Mouse (Mus musculus) cerebellum, postnatal 14 days (tissue): ENCODE results near the gene Svs1.

ENCODE experiments used
- DNase-seq, 2 experiments: peaks; one replicate each; pipeline ENCODE4 v3.0.0; 2021; ENCODE audit warnings: mixed read lengths in 2 of 2

The Svs1 gene

DNA sequence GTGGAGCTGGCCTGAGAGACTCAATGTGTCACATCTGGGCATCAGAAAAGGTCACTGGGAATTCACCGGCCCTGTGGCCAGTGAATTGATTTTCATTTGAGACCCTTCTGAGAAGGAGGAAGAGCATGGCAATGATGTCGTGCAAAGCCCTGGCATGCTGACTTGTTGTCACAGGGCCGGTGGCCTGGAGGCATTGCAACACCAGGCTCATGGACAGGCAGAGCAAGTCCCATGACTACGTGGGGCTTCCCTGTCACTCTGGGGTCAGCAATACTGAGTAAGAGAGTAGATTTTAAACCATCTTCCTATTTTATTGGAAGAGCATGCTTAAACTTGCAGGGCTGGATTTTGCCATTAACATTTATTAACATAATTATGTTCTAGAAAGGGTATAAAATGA, 26.4 kb downstream of the Svs1 start:
- DNase-seq, result no peak

DNA sequence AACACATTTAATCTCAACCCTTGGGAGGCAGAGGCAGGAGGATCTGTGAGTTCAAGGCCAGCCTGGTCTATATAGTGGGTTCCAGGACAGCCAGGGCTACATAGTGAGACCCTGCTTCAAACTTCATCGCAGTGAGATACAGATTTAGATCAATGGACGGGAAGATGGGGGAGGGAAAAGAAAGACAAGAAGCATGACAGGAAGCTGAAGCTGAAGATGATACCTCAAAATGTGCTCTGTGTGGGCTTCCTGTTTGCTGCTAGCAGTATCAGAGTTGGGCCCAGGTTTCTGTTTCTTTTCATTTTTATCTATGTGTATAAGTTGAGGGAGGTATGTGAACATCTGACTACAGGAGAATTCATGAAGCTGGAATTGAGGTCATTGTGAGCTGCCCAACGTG, 26.8 kb downstream of the Svs1 start:
- no peak for DNase-seq

DNA sequence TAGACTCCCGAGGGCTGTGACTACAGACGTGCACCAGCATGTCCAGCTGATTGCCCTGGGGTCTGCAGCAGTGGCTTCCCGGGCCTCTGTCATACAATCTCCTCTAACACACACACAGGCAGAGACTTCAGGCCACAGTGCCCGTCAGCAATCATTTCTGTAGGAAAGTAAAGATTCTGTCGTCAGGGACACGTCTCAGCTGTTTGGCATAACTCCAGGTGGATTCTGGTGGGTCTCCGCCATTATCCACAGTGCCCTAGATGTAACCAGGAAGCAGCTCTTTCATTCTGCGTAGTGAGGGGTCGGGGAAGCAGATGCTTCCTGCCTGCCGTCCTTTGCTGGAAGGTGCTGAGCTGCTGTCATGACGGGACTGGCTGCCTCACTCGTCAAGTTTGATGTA, 30.5 kb downstream of the Svs1 start:
- no peak for DNase-seq

DNA sequence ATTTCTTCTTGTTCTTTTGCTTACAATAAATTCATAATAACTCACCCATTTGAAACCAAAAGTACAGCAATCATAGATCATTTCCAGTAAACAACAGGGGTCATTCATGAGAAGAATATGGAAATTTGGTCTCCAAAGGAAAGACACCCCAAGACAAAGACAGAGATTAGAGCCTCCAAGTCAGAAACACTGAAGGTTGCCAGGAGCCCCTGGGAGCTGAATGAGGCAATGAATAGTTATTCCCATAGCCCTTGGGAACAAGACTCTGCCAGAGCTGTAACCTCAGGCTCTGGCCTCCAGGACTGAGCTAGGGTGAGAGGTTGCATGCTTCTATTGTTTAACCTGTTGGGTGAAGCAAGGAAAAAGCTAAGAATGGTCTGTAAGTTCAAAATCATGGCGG, 32.7 kb downstream of the Svs1 start:
- DNase-seq, result no peak

DNA sequence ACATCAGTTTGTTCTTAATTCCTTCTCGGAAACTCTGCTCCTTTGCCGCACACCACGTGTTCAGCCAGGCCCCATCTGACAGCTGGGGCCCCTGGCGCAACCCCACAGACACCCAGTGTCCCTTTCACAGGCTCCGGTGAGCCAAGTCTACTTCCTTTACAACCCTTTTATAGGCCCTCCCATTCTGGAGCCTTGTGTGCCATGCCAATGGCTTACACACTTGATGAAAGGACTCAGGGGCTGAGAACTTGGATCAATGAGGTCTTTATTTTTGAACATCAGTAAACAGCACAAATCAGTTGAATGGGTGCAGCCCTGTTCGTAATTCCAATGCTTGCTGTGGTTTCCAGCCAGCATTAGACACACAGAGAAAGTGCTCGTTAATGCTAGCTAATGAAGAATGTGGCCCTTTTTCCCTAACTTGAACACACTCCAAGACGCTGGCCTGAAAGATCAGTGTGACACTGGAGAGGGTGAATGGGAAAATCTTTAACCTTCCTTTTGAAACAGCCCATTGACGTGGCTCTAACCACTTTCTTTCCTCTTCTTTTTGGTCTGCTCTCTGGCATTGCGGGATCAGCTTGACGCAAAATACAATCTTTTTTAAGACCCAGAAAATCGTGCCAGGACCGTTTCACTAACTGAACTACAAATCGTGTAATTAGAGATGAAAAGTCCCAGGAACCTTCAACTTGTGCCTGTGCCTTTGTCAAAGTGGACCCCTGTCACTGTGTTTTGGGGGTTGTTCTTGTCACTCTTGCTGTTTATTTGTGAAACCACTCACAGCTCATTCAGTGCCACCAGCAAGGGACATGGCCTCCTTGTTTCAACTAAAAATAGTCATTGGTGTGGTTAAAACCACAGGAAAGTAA, 34.7 kb downstream of the Svs1 start:
- peak in 1 of 2 experiments; percentile 6 for DNase-seq

DNA sequence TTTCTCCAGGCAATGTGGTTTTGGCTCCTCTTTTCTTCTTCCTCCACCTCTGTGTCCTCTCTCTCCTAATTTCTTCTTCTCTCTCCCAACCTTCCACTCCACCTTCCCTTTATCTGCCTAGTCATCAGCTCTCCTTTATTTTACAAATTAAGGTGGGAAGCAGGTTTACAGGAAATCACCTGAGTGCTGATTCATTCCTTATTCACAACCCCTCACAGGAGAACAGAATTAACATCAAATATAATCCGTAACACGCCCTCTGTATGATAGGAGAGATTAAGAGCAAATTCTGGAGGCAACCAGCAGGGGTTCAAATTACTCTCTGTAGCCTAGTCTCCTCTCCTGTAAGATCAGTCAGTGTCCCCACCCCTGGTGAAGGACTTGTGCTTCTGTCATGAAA, 35.7 kb downstream of the Svs1 start:
- no peak for DNase-seq

DNA sequence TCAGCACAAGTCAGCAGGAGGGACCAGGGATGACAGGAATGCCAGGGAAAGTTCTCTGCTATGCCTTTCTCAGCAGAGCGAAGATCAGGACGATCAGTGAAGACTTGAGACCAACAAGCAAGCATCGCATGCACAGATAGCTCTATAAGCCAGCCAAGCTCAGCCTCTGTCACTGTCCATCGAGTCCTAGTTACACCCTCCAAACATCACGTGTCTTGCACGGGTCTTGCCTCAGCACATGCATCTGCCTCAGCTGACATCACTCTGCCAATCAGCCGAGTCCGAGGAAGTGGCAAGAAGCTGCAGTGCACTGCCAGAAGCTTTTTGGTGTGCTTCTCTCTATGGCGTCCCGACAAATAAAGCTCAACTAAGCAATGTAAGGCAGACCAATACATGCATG, 36.7 kb downstream of the Svs1 start:
- DNase-seq, result no peak

DNA sequence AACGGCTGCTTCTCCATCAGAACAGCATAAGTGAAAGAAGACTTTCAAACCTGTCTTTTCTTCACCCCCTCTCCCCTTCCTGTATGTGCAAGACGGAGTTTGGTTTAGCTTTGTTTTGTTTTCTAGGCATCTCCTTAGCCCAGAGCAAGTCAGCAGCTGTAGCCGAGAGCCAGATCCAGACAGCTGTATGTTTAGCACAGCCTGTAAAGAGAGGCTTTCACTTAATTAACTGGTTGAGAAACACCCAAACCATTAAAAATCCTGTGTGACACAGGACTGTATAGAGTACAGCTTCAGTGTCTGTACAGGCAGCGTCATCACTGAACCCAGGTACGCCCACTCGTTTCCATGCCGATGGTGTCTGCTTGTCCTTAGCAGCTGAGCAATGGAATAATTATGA, 38.6 kb downstream of the Svs1 start:
- DNase-seq, result no peak

DNA sequence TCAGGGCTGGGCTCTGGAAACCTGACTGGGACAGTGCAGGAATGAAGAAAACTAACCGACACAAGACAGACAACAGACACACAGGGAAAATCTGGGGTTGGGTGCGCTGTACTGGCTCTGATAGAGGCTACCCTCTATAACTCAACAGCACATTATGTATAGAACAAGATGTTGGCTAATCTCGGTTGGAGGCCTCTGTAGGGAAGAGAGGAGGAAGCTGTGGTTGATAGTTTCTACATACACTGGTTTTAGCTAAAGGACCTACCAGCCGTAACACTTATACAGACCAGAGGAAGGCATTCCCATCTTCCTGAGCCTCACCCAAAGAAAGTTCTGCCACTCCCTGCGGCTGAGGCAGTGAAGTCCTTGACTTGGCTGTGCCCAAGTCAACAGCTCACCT, 39.8 kb downstream of the Svs1 start:
- DNase-seq, result no peak

DNA sequence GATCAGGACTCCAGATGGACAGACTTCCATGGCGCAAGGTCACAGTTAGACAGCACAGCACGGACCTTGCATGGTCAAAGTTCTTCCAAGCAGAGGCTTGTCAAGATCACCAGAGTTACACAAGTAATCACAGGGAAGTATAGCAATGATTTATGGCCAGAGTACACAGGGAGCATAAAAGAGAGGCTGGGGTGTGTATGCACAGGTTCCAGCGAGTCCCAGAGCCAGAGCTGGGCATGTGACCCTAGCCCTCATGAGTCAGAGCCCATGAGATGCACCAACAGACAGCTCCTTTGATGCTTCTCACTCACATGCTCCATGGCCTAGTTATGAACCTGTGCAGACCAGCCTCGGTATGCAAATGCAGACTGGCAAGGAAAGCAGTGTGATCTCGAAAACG, 41.4 kb downstream of the Svs1 start:
- DNase-seq, result no peak

DNA sequence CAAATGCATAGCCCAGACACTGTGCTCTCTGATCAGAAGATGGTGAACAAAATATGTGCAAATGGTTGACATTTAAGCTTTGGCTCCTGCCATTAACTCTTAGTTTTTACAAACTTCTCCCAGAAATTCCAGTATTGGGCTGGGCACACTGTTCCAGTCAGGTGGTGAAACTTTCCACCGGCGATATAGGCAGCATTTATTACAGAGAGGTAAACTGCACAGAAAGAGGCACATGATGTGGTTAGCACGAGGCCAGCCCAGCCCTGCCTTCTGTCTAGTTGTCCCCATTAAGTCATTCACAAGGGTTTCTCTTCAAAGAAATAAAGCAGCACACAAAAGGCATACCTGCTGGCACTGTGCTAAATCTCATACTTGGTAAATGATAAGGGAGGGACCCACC, 42.0 kb downstream of the Svs1 start:
- DNase-seq, result no peak

DNA sequence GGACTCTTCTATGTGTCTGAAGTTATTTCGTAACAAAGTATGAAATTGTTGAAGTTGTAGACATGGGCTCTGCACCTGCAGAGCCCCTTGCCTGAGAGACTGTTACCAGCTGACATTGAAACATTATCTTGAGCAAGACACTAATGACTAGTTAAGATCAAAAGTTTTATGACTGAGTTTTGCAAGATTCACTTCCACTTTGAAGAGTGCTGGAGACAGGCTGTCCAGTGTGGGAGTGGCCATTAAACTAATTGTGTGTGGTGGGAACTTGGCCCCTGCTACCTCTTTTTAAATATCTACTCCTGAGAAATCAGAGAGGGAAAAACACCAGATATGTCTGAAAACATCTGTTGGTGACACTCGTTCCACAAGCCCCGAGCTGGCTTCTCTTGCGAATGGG, 44.6 kb downstream of the Svs1 start:
- DNase-seq, result no peak

DNA sequence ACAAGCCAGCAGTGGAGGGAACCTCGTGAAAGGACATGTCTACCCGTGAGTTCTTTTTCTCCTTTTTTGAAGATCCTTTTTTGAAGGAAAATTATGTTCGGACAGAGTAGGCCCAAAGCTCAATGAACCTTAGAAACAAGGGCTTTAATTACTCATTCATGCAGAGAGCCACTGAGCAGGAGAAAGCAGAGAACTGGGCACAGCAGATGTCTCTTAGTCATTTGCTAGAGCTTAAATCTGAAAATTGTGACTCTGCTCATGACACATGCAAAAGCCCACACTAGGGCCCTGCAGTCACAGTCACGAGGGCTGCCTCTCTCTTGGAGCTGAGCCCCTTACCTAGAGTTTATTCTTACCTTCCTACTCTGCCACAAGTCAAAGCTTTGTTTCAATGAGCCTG, 46.1 kb downstream of the Svs1 start:
- DNase-seq, result no peak

DNA sequence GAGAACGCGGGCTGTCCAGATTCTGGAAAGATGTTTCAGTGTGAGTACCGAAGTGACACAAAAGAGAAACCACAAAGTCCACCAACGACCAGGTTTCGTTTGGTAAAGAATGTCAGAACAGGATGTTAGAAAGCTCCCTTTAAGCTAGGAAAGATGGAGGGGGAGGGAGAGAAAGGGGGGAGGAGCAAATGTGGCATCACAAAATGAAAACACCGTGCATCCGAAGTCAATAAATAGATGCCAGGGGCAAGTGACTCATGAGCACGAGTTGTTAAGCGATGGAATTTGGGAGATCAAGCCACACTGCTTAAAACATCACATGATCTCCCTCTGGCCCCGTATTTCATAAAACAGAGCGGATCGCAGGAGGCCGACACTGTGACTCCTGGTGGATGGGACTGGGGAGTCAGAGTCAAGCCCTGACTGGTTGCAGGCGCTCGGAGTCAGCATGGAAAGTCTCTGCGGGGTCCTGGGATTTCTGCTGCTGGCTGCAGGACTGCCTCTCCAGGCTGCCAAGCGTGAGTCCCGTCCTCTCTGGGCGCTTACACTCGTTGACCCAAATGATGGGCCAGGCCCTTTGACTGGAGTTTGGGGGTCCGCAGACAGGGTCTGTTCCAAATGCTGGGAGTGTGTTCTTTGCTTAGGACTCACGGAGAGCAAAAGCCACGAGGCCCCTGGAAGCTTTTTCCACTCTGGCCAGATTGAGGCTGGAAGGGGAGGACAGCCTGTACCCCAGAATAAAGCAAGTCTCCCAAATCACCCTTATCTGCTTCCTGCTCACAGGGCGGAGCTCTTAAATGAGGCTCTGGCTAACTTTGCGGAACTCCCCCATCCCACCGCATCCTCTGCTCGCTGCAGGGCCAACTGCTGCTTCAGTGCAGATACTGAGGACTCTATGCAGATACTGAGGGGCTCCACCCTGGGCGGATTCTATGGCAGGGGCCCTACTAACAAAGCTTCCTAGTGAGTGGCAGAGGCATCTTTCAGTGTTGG, 49.9 kb downstream of the Svs1 start, which contains the start of gene Gpnmb:
Gene Gpnmb, plus strand, starts transcription at position 272 of the 993 bp plus-strand sequence.
- DNase-seq, result no peak

DNA sequence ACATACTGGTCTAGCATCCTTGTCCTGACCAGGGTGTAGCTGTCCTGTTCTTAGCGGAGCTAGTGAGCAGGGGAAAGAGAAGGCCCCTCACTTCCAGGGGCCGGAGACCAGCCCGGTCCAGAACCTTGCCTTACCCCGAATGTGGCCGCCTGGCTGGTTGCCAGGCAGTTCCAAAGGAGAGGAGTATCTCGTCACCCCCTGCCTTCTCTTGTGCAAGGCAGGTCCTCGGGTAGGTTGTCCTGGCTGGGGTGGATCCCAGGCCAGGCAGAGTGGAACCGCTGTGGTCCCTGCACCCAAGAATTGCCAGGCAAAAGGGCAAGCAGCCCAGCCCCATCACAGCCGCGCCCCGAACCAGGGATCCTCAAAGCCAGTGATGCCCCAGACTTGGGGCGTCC, 50.6 kb downstream of the Svs1 start:
- no peak for DNase-seq

DNA sequence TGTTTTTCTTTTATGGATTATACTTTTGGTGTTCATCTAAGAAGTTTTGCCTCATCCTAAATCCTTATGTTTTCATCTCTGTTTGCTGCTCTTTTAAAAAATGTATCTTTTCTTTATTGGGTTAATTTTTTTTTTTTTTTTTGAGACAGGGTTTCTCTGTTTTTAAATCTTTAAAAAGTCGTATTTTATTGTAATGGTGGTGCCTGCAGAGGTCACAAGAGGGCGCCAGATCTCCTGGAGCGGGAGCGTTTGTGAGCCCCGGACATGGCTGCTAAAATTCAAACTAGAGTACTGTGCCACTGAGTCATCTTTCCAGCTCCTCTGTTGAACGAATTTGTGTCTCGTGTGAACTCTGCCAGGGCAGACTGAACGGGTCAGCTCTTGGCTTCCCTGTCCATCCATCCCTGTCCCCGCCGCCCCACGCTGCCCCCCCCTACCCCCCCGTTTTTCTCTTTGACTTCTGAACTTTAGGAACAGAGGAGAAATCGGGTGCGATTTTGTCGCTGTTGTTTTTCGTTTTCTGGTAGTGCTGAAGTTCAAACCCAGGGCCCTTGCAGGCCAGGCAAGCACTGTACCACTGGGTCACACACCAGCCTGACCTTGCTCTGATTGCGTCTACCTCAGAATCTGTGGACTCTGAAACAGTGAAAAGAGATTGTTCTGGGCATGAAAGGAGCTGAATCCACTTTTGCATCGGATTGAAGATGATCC, 53.0 kb downstream of the Svs1 start:
- DNase-seq, result peak; percentile 64 to 75
